Mouse (Mus musculus) liver, adult 2 months (tissue): ENCODE measurements at regions not wholly inside any gene's neighbourhood (a gene's known extent, or its start where the extent isn't known, plus 50 kb on each side); places are given as distances from the start of the nearest gene placed in this dataset.

Experiments used
- CTCF ChIP-seq: fragments of 200-500 bp; IDR thresholded peaks from 2 replicates; pipeline ENCODE4 v1.5.1; 2011; ENCODE audit warnings: low read depth, low read length, control low read depth
- POLR2A ChIP-seq: fragments of 200-500 bp; IDR thresholded peaks from 2 replicates; pipeline ENCODE4 v1.6.1; 2011; ENCODE audit warnings: low read length, control low read depth; ENCODE audit not compliant: insufficient read depth; ENCODE audit errors: extremely low read depth

DNA sequence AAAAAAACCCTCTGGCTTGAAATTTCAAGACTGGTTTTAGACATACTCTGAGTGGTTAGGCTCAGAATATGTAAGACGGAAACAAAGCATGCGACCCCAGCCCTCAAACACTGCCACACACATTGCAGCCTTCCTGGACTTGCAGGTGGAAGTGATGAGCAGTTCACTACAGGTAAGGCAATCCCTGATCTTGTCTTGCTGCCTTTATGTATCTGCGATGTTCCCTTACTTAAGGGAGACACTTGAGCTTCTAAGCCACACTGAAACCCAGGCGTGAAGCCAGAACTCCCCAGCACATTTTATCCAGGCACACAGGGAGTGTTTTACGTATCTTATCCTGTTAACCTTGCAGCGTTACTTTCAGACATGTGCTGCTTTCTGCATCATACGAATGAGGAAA is 342.9 kb downstream of the Rnf144a start:
- TF ChIP-seq POLR2A (no peak), CTCF (no peak)
